Mouse (Mus musculus): Measurements from ENCODE around the gene Actr6.
"Not testable (repeated sequence)": the region's sequence is repeated elsewhere in the genome, so short reads cannot be mapped to it uniquely, and the experiment has no call there.

The Actr6 gene

GRCm38 (mm10) chr10:89678054-89678453 lies 54.0 kb downstream of the Actr6 start:
- no peak for DNase-seq

- peak; percentile 46 for DNase-seq
These were observed 55.5 kb downstream of the Actr6 start for GRCm38 (mm10) chr10:89676609-89677008.

GRCm38 (mm10) chr10:89670371-89670770 lies 61.7 kb downstream of the Actr6 start:
- not testable (repeated sequence) for DNase-seq

- no peak for DNase-seq
These were observed 64.5 kb downstream of the Actr6 start for GRCm38 (mm10) chr10:89667571-89667970.

GRCm38 (mm10) chr10:89665679-89666078 lies 66.4 kb downstream of the Actr6 start:
- peak; percentile 77 for DNase-seq

- DNase-seq: peak; percentile 40
These were observed 67.0 kb downstream of the Actr6 start for GRCm38 (mm10) chr10:89664977-89665645.
